Mouse (Mus musculus) bone marrow macrophage, adult 2 months (primary cell): ENCODE measurements around the gene Gpr12. TPM values are rescaled to one million over a fixed set of nuclear protein-coding genes. Genes with fewer than 3 reads are reported as not detected.

Source experiments
- H3K27ac ChIP-seq: 2 replicates; pipeline ENCODE4 v1.5.1; 2012; ENCODE audit warnings: low read depth, low read length; ENCODE audit not compliant: insufficient read depth
- H3K4me1 ChIP-seq: 2 replicates; pipeline ENCODE4 v1.6.1; 2012; ENCODE audit warnings: low read length; ENCODE audit not compliant: control insufficient read depth, insufficient read depth
- H3K4me3 ChIP-seq: 2 replicates; pipeline ENCODE4 v1.5.1; 2012; ENCODE audit warnings: mild to moderate bottlenecking, low read length, moderate library complexity; ENCODE audit not compliant: insufficient read depth
- CTCF ChIP-seq: IDR thresholded peaks from 2 replicates; pipeline ENCODE4 v1.5.1; 2012; ENCODE audit warnings: low read depth, mild to moderate bottlenecking, low read length, moderate library complexity
- POLR2A ChIP-seq: IDR thresholded peaks from 2 replicates; pipeline ENCODE4 v1.6.1; 2012; ENCODE audit warnings: mild to moderate bottlenecking, low read depth, low read length, borderline replicate concordance
- polyA plus RNA-seq: library from polyadenylated mRNA; stranded (reverse); fragments of >200 nt; gene quantifications from 2 replicates; pipeline ENCODE4 v1.2.4, GENCODE M21; 2012; ENCODE audit not compliant: missing spikeins, insufficient read depth, insufficient read length

The Gpr12 gene
- not detected in 2 replicates for polyA plus RNA-seq

DNA sequence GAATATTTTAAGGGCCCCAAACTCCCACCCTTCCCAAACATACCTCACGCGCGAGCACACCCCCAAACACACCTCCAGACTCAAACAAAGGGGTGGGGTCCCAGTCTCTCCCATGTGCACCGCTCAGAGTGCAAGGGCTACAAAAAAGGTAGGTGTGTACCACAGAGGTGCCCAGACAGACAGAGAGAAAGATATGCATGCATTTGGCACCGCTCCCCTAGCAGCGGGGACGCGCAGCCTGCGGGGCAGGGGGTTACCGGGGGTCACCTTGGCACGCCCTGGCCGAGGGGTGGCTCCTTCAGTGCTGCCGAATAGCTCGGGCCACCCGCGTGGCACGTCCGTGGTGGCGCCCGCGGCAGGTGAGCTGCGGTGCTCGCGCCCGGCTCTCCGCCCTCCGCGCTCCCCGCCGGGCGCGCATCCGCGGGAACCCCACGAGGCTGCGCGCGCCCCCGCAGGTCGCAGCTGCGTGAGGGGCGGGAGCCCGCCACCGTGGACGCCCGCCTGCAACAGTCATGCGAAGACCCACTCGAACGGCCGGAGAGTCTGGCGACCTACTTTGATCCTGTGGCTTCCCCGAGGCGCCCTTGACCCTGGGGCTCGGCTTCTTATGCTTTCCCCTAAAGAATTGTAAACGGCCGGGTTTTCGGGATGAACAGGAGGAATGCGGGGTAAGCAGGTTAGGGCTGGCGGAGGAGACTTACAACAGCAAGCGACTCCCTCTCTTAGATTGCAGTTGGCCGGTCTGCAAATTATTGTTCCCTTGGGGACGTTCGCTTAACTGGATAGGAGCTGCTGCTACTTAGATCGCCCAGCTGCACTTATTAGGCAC lies at the start of gene Gpr12:
Gene Gpr12, minus strand, starts transcription at position 762 of the 829 bp plus-strand sequence.
- Histone ChIP-seq H3K4me3 (no peak within 1 kb of the TSS), H3K27ac (no peak within 1 kb of the TSS), H3K4me1 (no peaks in the 10 kb centered on the region)
- TF ChIP-seq POLR2A = no peak
- no peak for TF ChIP-seq CTCF

DNA sequence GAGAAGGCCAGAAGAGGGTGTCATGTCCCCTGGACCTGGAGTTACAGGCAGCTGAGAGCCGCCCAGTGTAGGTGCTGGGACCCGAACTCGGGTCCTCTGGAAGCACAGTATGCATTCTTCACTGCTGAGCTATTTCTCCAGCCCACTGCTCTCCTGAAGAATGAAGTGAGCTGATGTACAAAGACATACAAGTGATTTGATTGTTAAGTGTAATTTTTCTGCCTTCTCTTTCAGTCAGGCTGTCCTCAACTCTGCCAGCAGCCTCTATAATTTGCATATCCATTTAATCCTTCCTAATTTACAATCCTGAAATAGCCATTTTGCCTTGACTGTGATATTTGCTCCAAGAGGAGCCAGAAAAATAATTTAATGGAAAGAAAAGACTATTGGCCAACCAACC lies 46.6 kb upstream of the Gpr12 start:
- no peaks in the 10 kb centered on the region for H3K4me1 ChIP-seq
- no peak overlapping the region for H3K4me3 ChIP-seq
- no peak overlapping the region for H3K27ac ChIP-seq
- TF ChIP-seq CTCF (no peak), POLR2A (no peak)

DNA sequence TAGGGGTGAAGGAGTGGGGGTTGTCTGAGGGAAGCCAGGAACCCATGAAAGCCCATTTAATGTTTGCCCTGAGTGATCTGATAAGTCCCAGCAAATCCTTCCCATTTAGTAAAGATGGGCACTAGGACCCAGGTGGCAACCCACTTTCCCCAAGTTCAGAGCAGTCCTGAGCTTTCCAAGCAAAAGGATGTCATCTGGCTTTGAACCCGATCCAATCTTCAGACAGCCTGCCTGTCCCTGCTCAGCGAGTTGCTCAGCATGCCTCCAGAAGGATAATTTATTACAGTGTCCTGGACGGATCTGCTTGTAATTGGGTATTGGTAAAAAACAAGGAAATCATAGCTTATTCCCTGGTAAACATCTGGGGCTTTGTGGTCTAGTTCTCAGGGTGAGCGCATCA lies 45.9 kb upstream of the Gpr12 start:
- TF ChIP-seq CTCF (no peak), POLR2A (no peak)
- H3K4me1 ChIP-seq = no peaks in the 10 kb centered on the region
- H3K27ac ChIP-seq = no peak overlapping the region
- no peak overlapping the region for H3K4me3 ChIP-seq

DNA sequence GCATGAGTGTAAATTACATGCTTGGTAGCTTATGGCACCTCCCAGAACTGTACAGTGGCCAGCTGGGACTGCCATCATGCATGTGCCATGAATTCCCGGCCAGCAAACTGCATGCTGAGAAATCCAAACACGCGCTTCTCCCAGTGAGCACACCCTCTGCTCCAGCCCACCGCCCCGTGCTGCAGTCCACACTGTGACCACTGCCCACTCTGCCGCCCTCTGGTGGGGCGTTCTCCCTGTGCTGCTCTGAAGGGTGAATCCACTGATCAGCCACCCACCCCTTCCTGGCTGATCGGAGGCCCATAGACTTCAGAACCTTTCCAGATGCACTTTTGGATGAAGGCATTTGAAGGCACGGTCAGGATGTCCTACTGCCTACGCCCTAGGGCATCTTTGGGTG lies 44.6 kb upstream of the Gpr12 start:
- TF ChIP-seq POLR2A (no peak), CTCF (no peak)
- Histone ChIP-seq H3K27ac (no peak overlapping the region), H3K4me1 (no peaks in the 10 kb centered on the region), H3K4me3 (no peak overlapping the region)

DNA sequence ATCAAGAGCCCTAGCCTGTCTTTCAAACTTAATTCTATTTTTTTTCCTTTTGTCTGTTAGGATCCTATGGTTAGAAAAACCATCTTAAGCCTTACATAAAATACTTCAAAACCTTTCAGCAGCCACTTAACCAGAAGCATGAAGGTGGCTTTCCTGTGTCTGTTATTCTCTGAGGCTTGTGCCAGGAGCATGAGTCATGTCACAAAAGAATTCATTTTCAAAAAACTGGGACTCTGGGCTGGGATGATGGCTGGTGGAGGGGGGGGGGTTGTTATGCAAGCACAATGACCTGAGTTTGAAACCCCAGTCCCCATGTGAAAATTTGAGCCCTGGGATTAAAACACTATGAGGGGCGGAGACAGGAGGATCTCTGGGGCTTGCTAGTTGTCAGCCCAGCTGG lies 43.8 kb upstream of the Gpr12 start:
- no peak overlapping the region for H3K4me3 ChIP-seq
- no peak overlapping the region for H3K27ac ChIP-seq
- H3K4me1 ChIP-seq = no peaks in the 10 kb centered on the region
- TF ChIP-seq POLR2A (no peak), CTCF (no peak)

DNA sequence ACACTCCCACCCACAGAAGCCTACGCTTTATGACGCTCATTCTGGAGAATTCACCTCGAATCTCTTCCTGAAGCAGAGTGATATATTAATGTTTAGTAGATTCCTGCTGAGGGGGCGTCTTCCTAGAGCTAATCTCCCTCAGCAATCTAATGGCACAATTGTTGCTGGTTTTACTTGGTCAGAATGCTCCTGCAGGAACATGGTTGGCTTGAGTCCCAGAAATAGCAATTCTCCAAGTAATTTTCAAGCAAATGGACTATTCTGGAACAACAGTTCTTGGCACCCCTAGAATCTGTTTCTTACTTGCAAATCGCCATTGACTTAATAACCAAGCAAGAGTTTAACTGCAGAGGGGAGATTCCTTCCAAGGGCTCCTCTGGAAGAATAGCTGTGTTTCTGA lies 42.9 kb upstream of the Gpr12 start:
- Histone ChIP-seq H3K27ac (no peak overlapping the region), H3K4me3 (no peak overlapping the region), H3K4me1 (no peaks in the 10 kb centered on the region)
- no peak for TF ChIP-seq CTCF
- no peak for TF ChIP-seq POLR2A

DNA sequence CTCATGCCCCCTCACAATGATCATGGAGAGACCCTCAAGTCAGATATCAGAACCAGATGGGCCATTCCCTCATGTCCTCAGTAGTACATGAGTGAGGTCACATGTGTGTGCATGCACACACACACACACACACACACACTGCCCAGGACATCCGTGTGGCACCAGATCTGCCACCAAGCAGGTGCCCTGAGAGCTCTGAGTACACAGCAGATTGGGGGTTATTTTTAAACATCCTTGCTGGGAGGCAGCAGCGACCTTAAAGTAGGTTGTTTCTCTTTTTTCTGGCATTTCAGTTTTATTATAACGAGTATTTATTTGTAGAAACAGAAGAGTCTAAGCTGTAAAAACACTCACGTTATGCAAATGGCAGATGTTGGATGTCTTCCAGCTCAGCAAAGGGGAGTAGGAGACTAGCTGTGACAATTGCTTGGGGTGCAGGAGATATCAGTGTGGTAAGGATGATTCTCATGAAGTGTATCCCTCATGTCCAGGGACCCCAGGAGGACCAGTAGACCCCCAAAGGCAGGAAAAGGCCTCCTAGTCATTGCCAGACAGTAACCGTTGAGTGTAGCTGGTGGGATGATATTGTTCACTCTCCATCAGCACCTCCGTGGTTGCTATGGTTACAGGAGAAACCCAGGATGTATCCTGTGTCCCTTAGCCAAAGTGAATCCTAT lies 40.7 kb upstream of the Gpr12 start:
- TF ChIP-seq POLR2A = no peak
- Histone ChIP-seq H3K27ac (no peak overlapping the region), H3K4me3 (no peak overlapping the region), H3K4me1 (no peaks in the 10 kb centered on the region)

DNA sequence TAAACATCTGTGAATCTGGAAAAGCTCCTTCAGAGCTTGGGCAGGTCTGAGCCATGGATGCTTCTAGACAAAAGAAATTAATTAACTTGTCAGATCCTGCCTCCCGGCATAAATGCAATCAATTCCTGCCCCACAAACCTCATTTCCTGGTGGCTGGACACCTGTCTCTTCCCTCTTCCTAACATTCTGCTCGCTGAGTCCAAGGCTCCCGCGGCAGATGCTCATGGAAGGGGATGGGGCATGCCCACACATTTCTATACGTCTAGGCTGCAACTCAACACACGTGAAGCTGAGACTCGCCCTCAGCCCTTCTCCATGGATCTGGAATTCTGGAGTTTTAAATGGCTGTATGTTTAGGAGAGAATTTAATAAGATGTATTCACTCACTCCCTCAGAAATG lies 26.8 kb upstream of the Gpr12 start:
- Histone ChIP-seq H3K4me1 (no peaks in the 10 kb centered on the region), H3K27ac (no peak overlapping the region)

DNA sequence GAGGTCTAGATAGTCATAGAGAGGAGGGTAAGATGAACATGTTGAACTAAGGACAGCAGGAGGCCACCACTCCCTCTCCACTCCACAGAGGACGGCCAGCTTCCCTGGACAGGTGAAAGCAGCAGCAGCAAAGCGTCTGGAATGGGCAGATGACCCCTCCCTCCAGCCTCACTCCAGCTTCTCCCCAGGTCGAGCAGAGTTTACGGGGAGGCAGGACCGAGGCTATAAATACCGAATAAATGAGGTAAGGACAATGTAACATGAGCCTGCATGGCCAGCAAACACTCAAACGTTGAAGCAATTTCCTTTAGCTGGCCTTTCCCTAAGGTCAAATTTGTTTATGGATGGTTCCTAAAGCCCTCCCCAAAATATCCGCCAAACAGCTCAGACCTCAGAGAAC lies 26.0 kb upstream of the Gpr12 start:
- H3K4me3 ChIP-seq = no peak overlapping the region
- no peak overlapping the region for H3K27ac ChIP-seq
- TF ChIP-seq CTCF (no peak), POLR2A (no peak)
- no peaks in the 10 kb centered on the region for H3K4me1 ChIP-seq

More for the DNA sequence above, 26.8 kb upstream of the Gpr12 start:
- no peak overlapping the region for H3K4me3 ChIP-seq
- TF ChIP-seq CTCF (no peak), POLR2A (no peak)

DNA sequence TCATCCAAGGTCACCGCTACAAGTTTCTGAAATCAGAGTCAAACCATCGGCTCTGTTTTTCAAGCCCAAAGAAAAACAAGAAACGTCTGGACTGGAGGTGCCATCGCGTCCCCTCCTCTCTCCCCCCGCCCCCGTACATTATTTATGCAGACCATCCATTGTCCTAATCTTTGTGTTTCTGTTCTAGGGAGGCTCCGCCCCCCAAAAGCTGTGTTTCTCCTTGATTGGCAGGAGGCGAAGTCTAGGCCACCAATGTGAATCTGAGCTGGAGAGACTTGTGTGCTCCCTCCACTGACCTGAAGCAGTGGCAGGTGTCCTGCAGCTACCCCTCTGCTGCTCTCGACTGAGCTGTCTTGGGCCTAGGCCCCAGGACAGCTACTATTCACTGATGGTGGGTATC lies 24.6 kb upstream of the Gpr12 start:
- TF ChIP-seq CTCF = no peak
- no peak for TF ChIP-seq POLR2A

More for the DNA sequence above, 24.6 kb upstream of the Gpr12 start:
- H3K4me1 ChIP-seq = no peaks in the 10 kb centered on the region
- H3K27ac ChIP-seq = no peak overlapping the region
- H3K4me3 ChIP-seq = no peak overlapping the region
